Mouse (Mus musculus): ENCODE results near the gene 1700069L16Rik. TPM values are rescaled to one million over a fixed set of nuclear protein-coding genes. Genes with fewer than 3 reads are reported as not detected.

1700069L16Rik gene
- total RNA-seq, 1 experiment from 2014 or later, result not detected

- no peak for DNase-seq
Observed at GRCm38 (mm10) chr5:113643107-113643848, 81.3 kb downstream of the 1700069L16Rik start.

Other genes with a start within 250 kb of the 1700069L16Rik start
- gene Wscd2, start 234.4 kb downstream of the 1700069L16Rik start, total RNA-seq (2021), result 5.1 and 6.5 TPM in 2 replicates
- 10.6 and 11.3 TPM in 2 replicates for gene Cmklr1, start 74.3 kb downstream of the 1700069L16Rik start, total RNA-seq (2021)
- gene Ficd, start 11.0 kb upstream of the 1700069L16Rik start, total RNA-seq (2021), result 8.2 and 10.4 TPM in 2 replicates
- 33.8 and 38.4 TPM in 2 replicates for gene Sart3, start 47.7 kb upstream of the 1700069L16Rik start, total RNA-seq (2021)
- gene Iscu, start 48.0 kb upstream of the 1700069L16Rik start, total RNA-seq (2021), result 429 and 451 TPM in 2 replicates
- 9.6 and 10.9 TPM in 2 replicates for gene Tmem119, start 75.7 kb upstream of the 1700069L16Rik start, total RNA-seq (2021)
- gene Selplg, start 107.9 kb upstream of the 1700069L16Rik start, total RNA-seq (2021), result 4.1 and 16.3 TPM in 2 replicates
- 52.9 and 58.0 TPM in 2 replicates for gene Coro1c, start 184.0 kb upstream of the 1700069L16Rik start, total RNA-seq (2021)

Measured in adrenal gland, postnatal 14 days (tissue).